Mouse (Mus musculus) neural tube, embryonic 11.5 days (tissue): ENCODE measurements around the gene Olfr51. TPM values are rescaled to one million over a fixed set of nuclear protein-coding genes. Genes with fewer than 3 reads are reported as not detected.
A peak's percentile ranks its signal among the peaks of the same experiment; 100 is the strongest.

Experiments used
- ATAC-seq: fragments of 200-750 bp; cut with Nextera tagmentation; 2 replicates; pipeline ENCODE4 v1.8.0; 2017; ENCODE audit warnings: moderate number of reproducible peaks, mild to moderate bottlenecking, moderate TSS enrichment, moderate library complexity; ENCODE audit not compliant: insufficient read depth, low FRiP score, low TSS enrichment
- DNase-seq: peaks from one replicate; pipeline ENCODE4 v3.0.0-alpha.2; 2015; ENCODE audit warnings: low spot score
- H3K27ac ChIP-seq: fragments of 300-500 bp; sonication (generic); 2 replicates; pipeline ENCODE4 v1.5.1; 2014; ENCODE audit warnings: low read depth, mild to moderate bottlenecking, low read length
- H3K27me3 ChIP-seq: fragments of 300-500 bp; sonication (generic); 2 replicates; pipeline ENCODE4 v1.6.1; 2014; ENCODE audit warnings: mild to moderate bottlenecking, low read length, mixed read lengths; ENCODE audit not compliant: control insufficient read depth, insufficient read depth
- H3K36me3 ChIP-seq: fragments of 300-500 bp; sonication (generic); 2 replicates; pipeline ENCODE4 v1.6.1; 2014; ENCODE audit warnings: mild to moderate bottlenecking, low read length, moderate library complexity, mixed read lengths; ENCODE audit not compliant: control insufficient read depth, insufficient read depth
- H3K4me1 ChIP-seq: fragments of 300-500 bp; sonication (generic); 2 replicates; pipeline ENCODE4 v1.6.1; 2014; ENCODE audit warnings: low read length, mixed read lengths; ENCODE audit not compliant: control insufficient read depth, insufficient read depth
- H3K4me2 ChIP-seq: fragments of 300-500 bp; sonication (generic); 2 replicates; pipeline ENCODE4 v1.6.1; 2014; ENCODE audit warnings: low read depth, mild to moderate bottlenecking, moderate library complexity
- H3K4me3 ChIP-seq: fragments of 300-500 bp; sonication (generic); 2 replicates; pipeline ENCODE4 v1.5.1; 2014; ENCODE audit warnings: low read depth, low read length
- H3K9ac ChIP-seq: fragments of 300-500 bp; sonication (generic); 2 replicates; pipeline ENCODE4 v1.6.1; 2014; ENCODE audit warnings: mild to moderate bottlenecking, low read length
- H3K9me3 ChIP-seq: fragments of 300-500 bp; sonication (generic); 2 replicates; pipeline ENCODE4 v1.6.1; 2016; ENCODE audit warnings: low read length; ENCODE audit not compliant: control insufficient read depth
- WGBS: fragments of 180-500 bp; shearing (Covaris S2); extraction: QIAGEN DNeasy Blood & Tissue Kit; methylation state at CpG from one replicate; pipeline ENCODE4 v1.1.7; 2014; 5-methylcytosine and 5-hydroxymethylcytosine counted together
- polyA plus RNA-seq: library from polyadenylated mRNA; unstranded; fragments of >200 nt; fragmentation: Nextera tagmentation; extraction: Ambion mirVana; gene quantifications from 2 replicates; pipeline ENCODE4 v1.2.1, GENCODE M21; 2014

Olfr51 gene
- polyA plus RNA-seq, 1 experiment from 2014 or later, result not detected

DNA sequence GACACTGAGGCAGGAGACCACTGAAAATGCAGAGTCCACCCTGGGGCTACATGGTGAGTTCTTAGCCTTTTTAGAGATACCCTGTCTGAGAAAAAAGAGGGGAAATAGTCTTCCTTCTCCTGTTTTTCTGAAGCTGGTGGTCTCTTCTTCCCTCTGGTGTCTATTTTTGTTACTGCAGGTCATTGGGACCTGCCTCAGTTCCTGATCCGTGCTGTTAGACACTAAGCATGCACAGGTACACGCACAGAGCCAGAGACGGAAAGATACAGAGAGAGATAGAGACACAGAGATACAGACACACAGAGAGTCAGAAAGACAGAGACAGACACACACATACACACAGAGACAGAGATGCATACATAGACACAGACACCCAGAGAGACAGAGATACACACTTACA lies 49.8 kb downstream of the Olfr51 start:
- 50% methylated on average over 3 of the region's 3 CpGs for WGBS
- Histone ChIP-seq H3K27me3 (no peaks in the 10 kb centered on the region), H3K27ac (no peak overlapping the region), H3K9ac (no peak overlapping the region), H3K4me2 (no peak overlapping the region), H3K36me3 (no peaks in the 10 kb centered on the region), H3K9me3 (no peaks in the 10 kb centered on the region), H3K4me1 (no peaks in the 10 kb centered on the region), H3K4me3 (no peak overlapping the region)
- ATAC-seq, result no peak
- no peak for DNase-seq

GRCm38 (mm10) chr11:51059151-51059571 lies 55.8 kb downstream of the Olfr51 start, which contains the start of gene Zfp354a:
TSS of gene Zfp354a (plus strand) at chr11:51059257.
- Histone ChIP-seq H3K27me3 (no peaks in the 10 kb centered on the region), H3K4me2 (peak within 1 kb of the TSS; percentile 68), H3K4me3 (peak within 1 kb of the TSS; percentile 52), H3K4me1 (no peaks in the 10 kb centered on the region), H3K9ac (peak within 1 kb of the TSS; percentile 58), H3K27ac (no peak within 1 kb of the TSS), H3K9me3 (no peaks in the 10 kb centered on the region), H3K36me3 (no peaks in the 10 kb centered on the region; the same call in 1 of the 2 replicates)
- peak; percentile 80 for DNase-seq
- ATAC-seq, result peak; percentile 90
- 1% methylated on average over 32 of the region's 32 CpGs for WGBS

Other genes starting within 250 kb of the Olfr51 start
- gene Zfp354c, start 175.9 kb upstream of the Olfr51 start, polyA plus RNA-seq, result 49.0 and 53.8 TPM in 2 replicates
- gene Zfp879, start 162.0 kb upstream of the Olfr51 start, polyA plus RNA-seq, result 0.56 and 0.80 TPM in 2 replicates
- not detected in 2 replicates for gene Grm6, start 152.9 kb upstream of the Olfr51 start, polyA plus RNA-seq
- 16.0 TPM in 2 replicates for gene Zfp454, start 115.9 kb upstream of the Olfr51 start, polyA plus RNA-seq
- gene Zfp2, start 87.4 kb upstream of the Olfr51 start, polyA plus RNA-seq, result 27.8 and 34.7 TPM in 2 replicates
- 1.4 and 1.6 TPM in 2 replicates for gene Zfp354b, start 72.0 kb upstream of the Olfr51 start, polyA plus RNA-seq
- not detected in 2 replicates for gene 4933414I15Rik, start 59.8 kb upstream of the Olfr51 start, polyA plus RNA-seq
- not detected in 2 replicates for gene Prop1, start 49.8 kb upstream of the Olfr51 start, polyA plus RNA-seq
- gene Olfr1378, start 37.1 kb upstream of the Olfr51 start, polyA plus RNA-seq, result not detected in 2 replicates
- not detected in 2 replicates for gene Olfr1377, start 21.6 kb upstream of the Olfr51 start, polyA plus RNA-seq
- not detected in 2 replicates for gene Olfr54, start 10.6 kb downstream of the Olfr51 start, polyA plus RNA-seq
- not detected in 2 replicates for gene Olfr1375, start 44.5 kb downstream of the Olfr51 start, polyA plus RNA-seq
- 8.6 and 9.9 TPM in 2 replicates for gene Zfp354a, start 55.7 kb downstream of the Olfr51 start, polyA plus RNA-seq
- not detected in 2 replicates for gene Gm12569, start 216.9 kb downstream of the Olfr51 start, polyA plus RNA-seq